Mouse (Mus musculus): Measurements from ENCODE around the gene Slc25a28. TPM values are rescaled to one million over a fixed set of nuclear protein-coding genes. Genes with fewer than 3 reads are reported as not detected.
A peak's percentile ranks its signal among the peaks of the same experiment; 100 is the strongest.

Slc25a28 gene
- polyA plus RNA-seq, 1 experiment from 2014 or later, result 10.1 TPM

- Histone ChIP-seq H3K4me2 (ENCODE audit: low read depth) (peak overlapping the region; percentile 35), H3K4me1 (ENCODE audit: control insufficient read depth, insufficient read depth, low read length) (peaks cover 16% of the 10 kb centered on the region), H3K4me3 (ENCODE audit: low read depth, low read length) (peak overlapping the region; percentile 21; the same call in 1 of the 2 replicates), H3K9me3 (ENCODE audit: control insufficient read depth, low read length) (no peaks in the 10 kb centered on the region), H3K36me3 (ENCODE audit: control insufficient read depth, insufficient read depth, low read length) (no peaks in the 10 kb centered on the region), H3K27ac (ENCODE audit: low read depth, low read length) (no peak overlapping the region), H3K9ac (ENCODE audit: low read length) (no peak overlapping the region), H3K27me3 (ENCODE audit: control insufficient read depth, insufficient read depth, low read length) (peaks cover 98% of the 10 kb centered on the region)
- peak; percentile 44 for DNase-seq (ENCODE audit: low spot score)
- 0% methylated on average over 12 of the region's 12 CpGs for WGBS
- peak; percentile 24; the same call in 1 of the 2 replicates for ATAC-seq (ENCODE audit: insufficient read depth, low FRiP score, low TSS enrichment)
Observed at GRCm38 (mm10) chr19:43616889-43617288, 57.8 kb downstream of the Slc25a28 start.

GRCm38 (mm10) chr19:43616415-43616861, 58.2 kb downstream of the Slc25a28 start:
- Histone ChIP-seq H3K9me3 (ENCODE audit: control insufficient read depth, low read length) (no peaks in the 10 kb centered on the region), H3K36me3 (ENCODE audit: control insufficient read depth, insufficient read depth, low read length) (no peaks in the 10 kb centered on the region), H3K4me2 (ENCODE audit: low read depth) (peak overlapping the region; percentile 35), H3K4me3 (ENCODE audit: low read depth, low read length) (peak overlapping the region; percentile 21; the same call in 1 of the 2 replicates), H3K4me1 (ENCODE audit: control insufficient read depth, insufficient read depth, low read length) (peaks cover 16% of the 10 kb centered on the region), H3K27ac (ENCODE audit: low read depth, low read length) (no peak overlapping the region), H3K27me3 (ENCODE audit: control insufficient read depth, insufficient read depth, low read length) (peaks cover 98% of the 10 kb centered on the region), H3K9ac (ENCODE audit: low read length) (no peak overlapping the region)
- DNase-seq (ENCODE audit: low spot score) (peak; percentile 81), ATAC-seq (ENCODE audit: insufficient read depth, low FRiP score, low TSS enrichment) (peak; percentile 72; the same call in 1 of the 2 replicates)
- WGBS, result under 1% methylated on average over 32 of the region's 35 CpGs

DNA sequence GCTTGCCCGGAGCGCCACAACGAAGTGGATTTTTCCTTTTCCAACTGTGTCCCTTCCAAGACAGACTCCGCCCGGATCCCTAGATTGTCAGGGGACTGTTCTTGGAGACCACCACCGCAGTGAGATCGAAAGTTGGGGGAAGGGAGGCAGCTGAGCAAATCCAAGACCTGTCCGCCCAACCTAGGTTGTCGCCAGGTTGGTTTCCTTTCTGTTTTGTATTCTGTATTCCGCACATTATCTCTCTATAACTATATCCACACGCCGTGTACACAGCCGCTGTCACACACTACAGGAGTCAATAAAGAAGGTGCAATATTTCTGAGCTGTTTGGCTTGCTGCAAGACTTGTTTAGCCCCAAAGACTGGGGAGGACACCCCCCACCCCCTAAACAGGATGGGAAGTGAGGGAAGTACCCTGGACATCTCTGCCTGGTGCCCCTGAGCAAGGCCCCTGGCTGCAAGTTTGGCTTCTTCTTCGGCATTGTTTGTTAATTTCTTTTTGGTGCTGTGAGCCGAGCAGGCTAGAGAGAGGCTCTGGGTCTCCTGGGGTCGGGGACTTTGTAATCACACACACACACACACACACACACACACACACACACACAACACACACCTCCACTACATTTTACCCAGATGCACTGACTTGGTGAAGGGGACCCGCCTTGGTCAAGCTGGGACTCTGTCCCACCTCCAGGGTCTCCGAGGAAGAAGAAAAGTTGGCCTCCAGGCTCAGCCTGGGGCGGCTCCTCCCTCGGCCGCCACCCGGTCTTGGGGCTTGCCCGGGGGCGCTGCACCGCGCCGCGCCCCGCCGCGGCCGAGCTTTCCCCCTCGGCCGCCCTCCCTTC, 58.9 kb downstream of the Slc25a28 start:
- no peaks in the 10 kb centered on the region for H3K9me3 ChIP-seq (ENCODE audit: control insufficient read depth, low read length)
- no peak for DNase-seq (ENCODE audit: low spot score)
- no peak overlapping the region for H3K27ac ChIP-seq (ENCODE audit: low read depth, low read length)
- 0 out of 2 replicates have a peak, but pooled peaks have one; percentile 5 for ATAC-seq (ENCODE audit: insufficient read depth, low FRiP score, low TSS enrichment)
- peak overlapping the region; percentile 35 for H3K4me2 ChIP-seq (ENCODE audit: low read depth)
- H3K9ac ChIP-seq (ENCODE audit: low read length), result no peak overlapping the region
- under 1% methylated on average over 32 of the region's 34 CpGs for WGBS
- H3K27me3 ChIP-seq (ENCODE audit: control insufficient read depth, insufficient read depth, low read length), result peaks cover 98% of the 10 kb centered on the region
- no peaks in the 10 kb centered on the region for H3K36me3 ChIP-seq (ENCODE audit: control insufficient read depth, insufficient read depth, low read length)
- H3K4me3 ChIP-seq (ENCODE audit: low read depth, low read length), result peak overlapping the region; percentile 21; the same call in 1 of the 2 replicates
- peaks cover 16% of the 10 kb centered on the region for H3K4me1 ChIP-seq (ENCODE audit: control insufficient read depth, insufficient read depth, low read length)

GRCm38 (mm10) chr19:43615074-43615445, 59.6 kb downstream of the Slc25a28 start:
- no peak for ATAC-seq (ENCODE audit: insufficient read depth, low FRiP score, low TSS enrichment)
- DNase-seq (ENCODE audit: low spot score), result peak; percentile 72

GRCm38 (mm10) chr19:43614341-43615073, 60.2 kb downstream of the Slc25a28 start:
- no peak for ATAC-seq (ENCODE audit: insufficient read depth, low FRiP score, low TSS enrichment)
- no peak overlapping the region for H3K9ac ChIP-seq (ENCODE audit: low read length)
- H3K27ac ChIP-seq (ENCODE audit: low read depth, low read length), result no peak overlapping the region
- H3K4me3 ChIP-seq (ENCODE audit: low read depth, low read length), result peak overlapping the region; percentile 25
- H3K27me3 ChIP-seq (ENCODE audit: control insufficient read depth, insufficient read depth, low read length), result peaks cover 98% of the 10 kb centered on the region
- no peak for DNase-seq (ENCODE audit: low spot score)
- peaks cover 16% of the 10 kb centered on the region for H3K4me1 ChIP-seq (ENCODE audit: control insufficient read depth, insufficient read depth, low read length)
- no peaks in the 10 kb centered on the region for H3K36me3 ChIP-seq (ENCODE audit: control insufficient read depth, insufficient read depth, low read length)
- no peaks in the 10 kb centered on the region for H3K9me3 ChIP-seq (ENCODE audit: control insufficient read depth, low read length)
- H3K4me2 ChIP-seq (ENCODE audit: low read depth), result peak overlapping the region; percentile 40
- WGBS, result under 1% methylated on average over 77 of the region's 92 CpGs

More at GRCm38 (mm10) chr19:43615074-43615445, 59.6 kb downstream of the Slc25a28 start:
- Histone ChIP-seq H3K27me3 (ENCODE audit: control insufficient read depth, insufficient read depth, low read length) (peaks cover 98% of the 10 kb centered on the region), H3K4me3 (ENCODE audit: low read depth, low read length) (peak overlapping the region; percentile 25), H3K4me2 (ENCODE audit: low read depth) (peak overlapping the region; percentile 40), H3K27ac (ENCODE audit: low read depth, low read length) (no peak overlapping the region), H3K9ac (ENCODE audit: low read length) (no peak overlapping the region), H3K9me3 (ENCODE audit: control insufficient read depth, low read length) (no peaks in the 10 kb centered on the region), H3K4me1 (ENCODE audit: control insufficient read depth, insufficient read depth, low read length) (peaks cover 16% of the 10 kb centered on the region), H3K36me3 (ENCODE audit: control insufficient read depth, insufficient read depth, low read length) (no peaks in the 10 kb centered on the region)
- 0% methylated on average over 20 of the region's 20 CpGs for WGBS

Small RNA genes within 50 kb of the gene (microRNA-seq; reads per million reads assigned to microRNA genes)
- gene Gm22646, result not detected

Other genes starting within 250 kb of the Slc25a28 start
- 0.29 and 0.31 TPM in 2 replicates for gene Cnnm1, start 234.4 kb downstream of the Slc25a28 start, polyA plus RNA-seq (2014; fragmentation: Nextera tagmentation; extraction: Ambion mirVana)
- 49.5 and 57.7 TPM in 2 replicates for gene Got1, start 150.3 kb downstream of the Slc25a28 start, polyA plus RNA-seq (2014; fragmentation: Nextera tagmentation; extraction: Ambion mirVana)
- gene Nkx2-3, start 62.6 kb downstream of the Slc25a28 start, polyA plus RNA-seq (2014; fragmentation: Nextera tagmentation; extraction: Ambion mirVana), result 0.11 and 0.41 TPM in 2 replicates
- 13.5 and 14.3 TPM in 2 replicates for gene Entpd7, start 14.8 kb upstream of the Slc25a28 start, polyA plus RNA-seq (2014; fragmentation: Nextera tagmentation; extraction: Ambion mirVana)
- gene Cutc, start 78.1 kb upstream of the Slc25a28 start, polyA plus RNA-seq (2014; fragmentation: Nextera tagmentation; extraction: Ambion mirVana), result 11.3 and 12.0 TPM in 2 replicates
- 8.2 and 10.5 TPM in 2 replicates for gene Cox15, start 78.1 kb upstream of the Slc25a28 start, polyA plus RNA-seq (2014; fragmentation: Nextera tagmentation; extraction: Ambion mirVana)
- 0.16 TPM in 1 of 2 replicates, not detected in the other for gene Abcc2, start 107.3 kb upstream of the Slc25a28 start, polyA plus RNA-seq (2014; fragmentation: Nextera tagmentation; extraction: Ambion mirVana)

Data from neural tube, embryonic 11.5 days (tissue).